Mouse (Mus musculus) testis, adult 2 months (tissue): ENCODE data around the gene Zbtb39. TPM values are rescaled to one million over a fixed set of nuclear protein-coding genes. Genes with fewer than 3 reads are reported as not detected.

ENCODE experiments used
- H3K27ac ChIP-seq: fragments of 200-500 bp; 2 replicates; pipeline ENCODE4 v1.5.1; 2012; ENCODE audit warnings: low read depth, low read length; ENCODE audit not compliant: control insufficient read depth, insufficient read depth
- H3K27me3 ChIP-seq: fragments of 200-500 bp; 2 replicates; pipeline ENCODE4 v1.6.1; 2012; ENCODE audit warnings: mild to moderate bottlenecking, low read length, moderate library complexity; ENCODE audit not compliant: control insufficient read depth, insufficient read depth
- H3K36me3 ChIP-seq: fragments of 200-500 bp; 2 replicates; pipeline ENCODE4 v1.6.1; 2012; ENCODE audit warnings: mild to moderate bottlenecking, low read length; ENCODE audit not compliant: control insufficient read depth, insufficient read depth
- H3K4me1 ChIP-seq: fragments of 200-500 bp; 2 replicates; pipeline ENCODE4 v1.6.1; 2012; ENCODE audit warnings: low read length; ENCODE audit not compliant: control insufficient read depth, insufficient read depth
- H3K4me3 ChIP-seq: fragments of 200-500 bp; 2 replicates; pipeline ENCODE4 v1.5.1; 2012; ENCODE audit warnings: low read depth, mild to moderate bottlenecking, low read length, moderate library complexity, mixed read lengths; ENCODE audit not compliant: control insufficient read depth
- CTCF ChIP-seq: fragments of 200-500 bp; IDR thresholded peaks from 2 replicates; pipeline ENCODE4 v1.5.1; 2012; ENCODE audit warnings: low read depth, mild to moderate bottlenecking, inconsistent platforms, low read length, moderate library complexity; ENCODE audit not compliant: control insufficient read depth, insufficient read depth, insufficient replicate concordance
- POLR2A ChIP-seq: fragments of 200-500 bp; IDR thresholded peaks from 2 replicates; pipeline ENCODE4 v1.6.1; 2012; ENCODE audit warnings: low read depth, mild to moderate bottlenecking, inconsistent platforms, low read length, moderate library complexity; ENCODE audit not compliant: control insufficient read depth
- polyA plus RNA-seq: library from polyadenylated mRNA; depleted of rRNA; stranded (reverse); fragments of >200 nt; gene quantifications from 2 replicates; pipeline ENCODE4 v1.2.3, GENCODE M21; 2012

Gene Zbtb39
- polyA plus RNA-seq, 1 experiment: 4.4 TPM

- no peaks in the 10 kb centered on the region for H3K36me3 ChIP-seq
- H3K4me1 ChIP-seq: peaks cover 10% of the 10 kb centered on the region
- H3K4me3 ChIP-seq: no peak overlapping the region
- H3K27me3 ChIP-seq: no peaks in the 10 kb centered on the region
- TF ChIP-seq POLR2A (no peak), CTCF (no peak)
- H3K27ac ChIP-seq: no peak overlapping the region
These were observed 1.0 kb upstream of the Zbtb39 start for GRCm38 (mm10) chr10:127738151-127738882.

DNA sequence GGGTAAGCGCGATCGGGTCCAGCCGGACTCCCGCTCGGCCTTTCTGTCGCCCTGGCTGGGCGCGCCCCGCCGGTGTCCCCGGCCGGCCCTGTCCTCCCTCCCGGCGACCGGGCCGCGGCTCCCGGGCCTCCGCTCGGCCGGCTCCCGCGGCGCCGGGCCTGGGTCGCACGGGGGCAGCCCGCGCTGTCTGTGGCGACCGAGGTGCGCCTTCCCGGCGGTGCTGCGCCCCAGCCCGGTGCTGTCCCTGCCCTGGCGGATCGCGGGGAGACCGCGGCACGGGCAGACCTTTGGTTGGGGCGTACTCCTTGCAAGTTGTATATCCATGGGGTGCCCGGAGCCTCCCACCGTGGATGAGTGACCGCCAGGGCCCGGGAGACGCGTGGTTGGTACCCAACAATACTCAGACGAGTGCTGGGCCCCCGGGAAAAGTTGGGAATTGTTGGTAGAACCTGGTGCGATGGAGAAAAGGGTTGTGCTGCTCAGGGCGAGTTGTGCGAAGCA lies 373 bp downstream of the Zbtb39 start:
- peaks cover 10% of the 10 kb centered on the region for H3K4me1 ChIP-seq
- no peaks in the 10 kb centered on the region; the same call in 1 of the 2 replicates for H3K36me3 ChIP-seq
- peak overlapping the region; percentile 92 for H3K4me3 ChIP-seq
- TF ChIP-seq POLR2A (no peak), CTCF (no peak)
- H3K27me3 ChIP-seq: no peaks in the 10 kb centered on the region
- peak overlapping the region; percentile 77 for H3K27ac ChIP-seq

- H3K27ac ChIP-seq: no peak overlapping the region
- H3K4me3 ChIP-seq: no peak overlapping the region
- TF ChIP-seq CTCF: peak; percentile 48; the same call in 1 of the 2 replicates
- no peak for TF ChIP-seq POLR2A
- H3K36me3 ChIP-seq: no peaks in the 10 kb centered on the region; the same call in 1 of the 2 replicates
- H3K27me3 ChIP-seq: no peaks in the 10 kb centered on the region
- peaks cover 4% of the 10 kb centered on the region for H3K4me1 ChIP-seq
These were observed 5.3 kb downstream of the Zbtb39 start for GRCm38 (mm10) chr10:127744661-127745060.

DNA sequence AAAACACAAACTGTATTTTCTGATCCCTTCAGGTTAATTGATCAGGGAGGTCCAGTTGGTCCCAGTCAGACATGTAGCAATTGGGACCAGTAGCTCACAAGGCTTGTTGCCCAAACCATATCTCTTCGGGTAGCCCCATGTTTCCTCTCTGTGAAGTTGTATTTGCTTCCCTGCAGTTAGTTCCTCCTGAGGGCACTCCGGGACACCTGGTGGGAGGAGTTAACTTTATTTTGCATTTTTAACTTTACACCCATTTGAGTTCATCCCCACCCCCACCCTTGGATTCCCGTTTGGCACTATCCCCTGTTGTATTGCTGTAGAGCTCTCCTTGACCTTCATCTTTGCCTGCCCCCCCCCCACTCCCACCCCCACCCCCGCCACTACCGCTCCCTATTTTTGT lies 6.5 kb downstream of the Zbtb39 start:
- H3K36me3 ChIP-seq: no peaks in the 10 kb centered on the region; the same call in 1 of the 2 replicates
- H3K4me1 ChIP-seq: peaks cover 13% of the 10 kb centered on the region
- H3K27ac ChIP-seq: no peak overlapping the region
- H3K4me3 ChIP-seq: no peak overlapping the region
- no peaks in the 10 kb centered on the region for H3K27me3 ChIP-seq
- no peak for TF ChIP-seq CTCF
- no peak for TF ChIP-seq POLR2A

- no peak overlapping the region for H3K27ac ChIP-seq
- H3K4me1 ChIP-seq: peaks cover 14% of the 10 kb centered on the region
- no peaks in the 10 kb centered on the region for H3K27me3 ChIP-seq
- TF ChIP-seq POLR2A: no peak
- TF ChIP-seq CTCF: no peak
- H3K4me3 ChIP-seq: no peak overlapping the region
- H3K36me3 ChIP-seq: no peaks in the 10 kb centered on the region; the same call in 1 of the 2 replicates
These were observed 7.9 kb downstream of the Zbtb39 start for GRCm38 (mm10) chr10:127747254-127747653.

DNA sequence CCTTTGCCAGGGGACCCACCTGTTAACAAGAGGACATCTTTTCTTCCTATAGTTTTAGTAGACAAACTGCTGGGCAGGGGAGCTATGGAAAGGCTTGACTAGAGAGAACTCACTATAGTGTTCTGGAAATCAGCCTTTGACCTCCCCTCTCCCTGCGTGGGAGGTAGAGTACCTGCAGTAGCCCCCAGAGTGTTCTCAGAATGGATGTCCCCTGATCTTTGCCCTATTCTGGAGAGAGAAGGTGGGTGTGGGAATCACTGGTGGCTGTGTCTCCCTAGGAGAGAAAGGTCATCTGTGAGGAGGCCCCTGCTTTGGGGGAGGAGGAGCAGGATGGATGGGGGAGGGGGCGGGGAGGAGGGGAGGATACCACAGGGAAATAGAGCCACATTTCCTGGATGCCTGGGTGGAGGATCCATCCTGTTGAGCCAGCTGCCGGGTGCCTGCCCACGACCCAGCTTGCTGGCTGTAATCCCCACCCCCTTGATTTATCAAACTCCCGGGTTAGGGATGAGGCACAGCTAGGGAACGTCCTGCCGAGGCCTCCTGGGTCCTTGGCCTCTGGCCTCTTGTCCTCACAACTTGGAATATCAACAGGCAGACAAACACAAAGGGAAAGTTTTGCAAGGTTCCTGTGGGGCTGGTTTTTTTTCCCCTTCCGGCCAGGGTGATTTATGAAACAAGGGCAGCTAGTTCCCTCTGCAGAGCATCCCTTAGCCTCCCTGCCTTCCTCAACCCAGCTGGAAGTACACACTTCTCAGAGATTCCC lies 9.7 kb downstream of the Zbtb39 start:
- H3K4me3 ChIP-seq: no peak overlapping the region
- no peaks in the 10 kb centered on the region; the same call in 1 of the 2 replicates for H3K36me3 ChIP-seq

More for the DNA sequence above, 9.7 kb downstream of the Zbtb39 start:
- TF ChIP-seq CTCF (no peak), POLR2A (no peak)
- Histone ChIP-seq H3K27me3 (no peaks in the 10 kb centered on the region), H3K27ac (no peak overlapping the region), H3K4me1 (peaks cover 14% of the 10 kb centered on the region)
